Mouse (Mus musculus) megakaryocyte, embryonic 14.5 days (primary cell): ENCODE results near the gene Cldn19.

Experiments
- FLI1 ChIP-seq: IDR thresholded peaks from 2 replicates; pipeline ENCODE4 v1.6.1; 2012; ENCODE audit warnings: low read length, inconsistent platforms, mixed read lengths
- GATA1 ChIP-seq: IDR thresholded peaks from 3 replicates; pipeline ENCODE4 v1.6.1; 2012; ENCODE audit warnings: mixed read lengths, low read length, inconsistent platforms, borderline replicate concordance

DNA sequence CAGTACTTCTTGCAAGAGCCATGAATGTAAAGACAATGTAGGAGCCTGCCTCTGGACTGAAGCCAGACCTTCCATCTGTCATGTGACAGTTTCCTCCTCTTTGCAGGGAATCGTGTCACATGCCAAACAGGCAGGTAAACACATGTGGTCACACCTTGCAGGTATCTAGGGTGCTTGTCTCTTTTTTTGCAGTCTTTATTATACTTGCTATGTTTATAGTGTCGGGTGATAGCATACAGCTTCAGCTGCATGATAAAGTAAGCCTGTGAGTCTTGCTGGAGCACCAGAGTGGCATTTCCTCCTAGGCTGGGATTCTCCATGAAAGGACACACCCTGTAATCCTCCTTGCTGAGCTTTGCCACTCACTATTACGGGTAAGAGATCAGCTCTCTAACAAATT lies 46.6 kb downstream of the Cldn19 start:
- no peak for TF ChIP-seq GATA1
- TF ChIP-seq FLI1 = no peak
